Mouse (Mus musculus): Measurements from ENCODE around the gene Gipc2.

Gipc2 gene

GRCm38 (mm10) chr3:152190679-152191477 is 24.8 kb upstream of the Gipc2 start:
- no peak for DNase-seq (ENCODE audit: low spot score in 2 of 2)

GRCm38 (mm10) chr3:152189306-152189705 is 23.3 kb upstream of the Gipc2 start:
- no peak for DNase-seq (ENCODE audit: low spot score in 2 of 2)

GRCm38 (mm10) chr3:152186106-152186505 is 20.1 kb upstream of the Gipc2 start:
- DNase-seq (ENCODE audit: low spot score in 2 of 2), result no peak

GRCm38 (mm10) chr3:152183522-152183921 is 17.5 kb upstream of the Gipc2 start:
- DNase-seq (ENCODE audit: low spot score in 2 of 2), result no peak

GRCm38 (mm10) chr3:152180624-152181023 is 14.6 kb upstream of the Gipc2 start:
- no peak for DNase-seq (ENCODE audit: low spot score in 2 of 2)

GRCm38 (mm10) chr3:152179285-152179684 is 13.3 kb upstream of the Gipc2 start:
- no peak for DNase-seq (ENCODE audit: low spot score in 2 of 2)

GRCm38 (mm10) chr3:152178816-152179215 is 12.8 kb upstream of the Gipc2 start:
- no peak for DNase-seq (ENCODE audit: low spot score in 2 of 2)

GRCm38 (mm10) chr3:152172322-152172935 is 6.4 kb upstream of the Gipc2 start:
- DNase-seq (ENCODE audit: low spot score in 2 of 2), result no peak

- no peak for DNase-seq (ENCODE audit: low spot score in 2 of 2)
These were observed 5.8 kb upstream of the Gipc2 start for GRCm38 (mm10) chr3:152171862-152172261.

- no peak for DNase-seq (ENCODE audit: low spot score in 2 of 2)
These were observed 5.2 kb upstream of the Gipc2 start for GRCm38 (mm10) chr3:152171236-152171635.

- no peak for DNase-seq (ENCODE audit: low spot score in 2 of 2)
These were observed 4.4 kb upstream of the Gipc2 start for GRCm38 (mm10) chr3:152170407-152170806.

- no peak for DNase-seq (ENCODE audit: low spot score in 2 of 2)
These were observed 2.0 kb upstream of the Gipc2 start for GRCm38 (mm10) chr3:152168007-152168406.

GRCm38 (mm10) chr3:152166699-152167451 is 845 bp upstream of the Gipc2 start:
- no peak for DNase-seq (ENCODE audit: low spot score in 2 of 2)

GRCm38 (mm10) chr3:152165351-152166098 is 505 bp downstream of the Gipc2 start:
- peak in 1 of 2 experiments; percentile 22 for DNase-seq (ENCODE audit: low spot score in 2 of 2)

- DNase-seq (ENCODE audit: low spot score in 2 of 2), result no peak
These were observed 1.0 kb downstream of the Gipc2 start for GRCm38 (mm10) chr3:152165014-152165350.

GRCm38 (mm10) chr3:152163320-152163719 is 2.7 kb downstream of the Gipc2 start:
- DNase-seq (ENCODE audit: low spot score in 2 of 2), result no peak

- DNase-seq (ENCODE audit: low spot score in 2 of 2), result no peak
These were observed 5.4 kb downstream of the Gipc2 start for GRCm38 (mm10) chr3:152160607-152161006.

- DNase-seq (ENCODE audit: low spot score in 2 of 2), result no peak
These were observed 6.7 kb downstream of the Gipc2 start for GRCm38 (mm10) chr3:152159321-152159720.

- DNase-seq (ENCODE audit: low spot score in 2 of 2), result no peak
These were observed 7.4 kb downstream of the Gipc2 start for GRCm38 (mm10) chr3:152158344-152159291.

GRCm38 (mm10) chr3:152156816-152157496 is 9.1 kb downstream of the Gipc2 start:
- no peak for DNase-seq (ENCODE audit: low spot score in 2 of 2)
